Mouse (Mus musculus): ENCODE measurements around the gene Eri3. TPM values are rescaled to one million over a fixed set of nuclear protein-coding genes. Genes with fewer than 3 reads are reported as not detected.
A peak's percentile ranks its signal among the peaks of the same experiment; 100 is the strongest.

Gene Eri3
- polyA plus RNA-seq, 1 experiment from 2014 or later: 148 TPM

- H3K36me3 ChIP-seq: no peaks in the 10 kb centered on the region
- peak overlapping the region; percentile 39; the same call in 1 of the 2 replicates for H3K27ac ChIP-seq (replicated peaks)
- H3K4me2 ChIP-seq (replicated peaks): no peak overlapping the region
- H3K27me3 ChIP-seq: peaks cover 11% of the 10 kb centered on the region
- H3K9me3 ChIP-seq: no peaks in the 10 kb centered on the region
- ATAC-seq (ENCODE audit: low FRiP score, low read depth): no peak
- H3K4me1 ChIP-seq: peaks cover 84% of the 10 kb centered on the region
- 40% methylated on average over 5 of the region's 5 CpGs for WGBS
- H3K4me3 ChIP-seq: no peak overlapping the region
- H3K9ac ChIP-seq (replicated peaks): no peak overlapping the region
Observed at GRCm38 (mm10) chr4:117652727-117653126, 102.6 kb downstream of the Eri3 start.

DNA sequence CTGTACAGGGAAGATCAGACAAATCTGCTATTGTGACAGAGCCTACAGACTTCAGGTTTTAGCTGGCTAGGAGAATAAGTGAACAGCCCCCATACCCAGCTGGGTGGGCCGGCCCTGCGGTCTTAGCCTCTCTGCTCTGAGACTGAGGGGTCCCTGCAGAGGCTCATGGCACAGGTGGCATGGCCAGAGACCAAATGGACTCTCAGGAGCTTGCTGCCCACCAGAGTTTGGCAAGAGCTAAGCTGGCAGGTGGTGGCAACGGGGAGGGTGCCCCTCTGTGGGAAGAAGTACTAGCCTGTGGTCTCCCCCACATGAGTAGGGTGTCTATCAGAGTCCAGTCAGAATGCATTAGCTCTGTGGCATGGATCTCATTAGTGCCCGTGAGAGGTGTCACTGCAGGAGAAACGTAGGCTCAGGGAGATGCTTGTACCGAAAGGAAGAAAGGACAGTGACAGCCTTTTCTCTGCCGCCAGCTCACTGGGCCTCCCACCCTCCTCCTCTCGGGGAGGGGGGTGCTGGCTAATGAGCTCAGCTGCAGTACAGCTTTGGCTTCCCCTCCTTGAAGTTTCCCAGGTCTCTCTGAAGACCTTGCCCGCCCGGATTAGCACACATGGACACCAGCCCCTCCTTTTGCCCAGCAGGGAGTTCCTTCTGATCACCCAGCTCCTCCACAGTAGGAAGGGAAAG is 104.0 kb downstream of the Eri3 start:
- Histone ChIP-seq H3K27me3 (peaks cover 9% of the 10 kb centered on the region), H3K27ac (replicated peaks) (peak overlapping the region; percentile 81), H3K4me3 (no peak overlapping the region), H3K4me2 (replicated peaks) (no peak overlapping the region), H3K4me1 (peaks cover 83% of the 10 kb centered on the region), H3K9ac (replicated peaks) (peak overlapping the region; percentile 26; the same call in 1 of the 2 replicates), H3K9me3 (no peaks in the 10 kb centered on the region), H3K36me3 (no peaks in the 10 kb centered on the region)
- 9% methylated on average over 10 of the region's 10 CpGs for WGBS
- peak; percentile 31; the same call in 1 of the 2 replicates for ATAC-seq (ENCODE audit: low FRiP score, low read depth)

DNA sequence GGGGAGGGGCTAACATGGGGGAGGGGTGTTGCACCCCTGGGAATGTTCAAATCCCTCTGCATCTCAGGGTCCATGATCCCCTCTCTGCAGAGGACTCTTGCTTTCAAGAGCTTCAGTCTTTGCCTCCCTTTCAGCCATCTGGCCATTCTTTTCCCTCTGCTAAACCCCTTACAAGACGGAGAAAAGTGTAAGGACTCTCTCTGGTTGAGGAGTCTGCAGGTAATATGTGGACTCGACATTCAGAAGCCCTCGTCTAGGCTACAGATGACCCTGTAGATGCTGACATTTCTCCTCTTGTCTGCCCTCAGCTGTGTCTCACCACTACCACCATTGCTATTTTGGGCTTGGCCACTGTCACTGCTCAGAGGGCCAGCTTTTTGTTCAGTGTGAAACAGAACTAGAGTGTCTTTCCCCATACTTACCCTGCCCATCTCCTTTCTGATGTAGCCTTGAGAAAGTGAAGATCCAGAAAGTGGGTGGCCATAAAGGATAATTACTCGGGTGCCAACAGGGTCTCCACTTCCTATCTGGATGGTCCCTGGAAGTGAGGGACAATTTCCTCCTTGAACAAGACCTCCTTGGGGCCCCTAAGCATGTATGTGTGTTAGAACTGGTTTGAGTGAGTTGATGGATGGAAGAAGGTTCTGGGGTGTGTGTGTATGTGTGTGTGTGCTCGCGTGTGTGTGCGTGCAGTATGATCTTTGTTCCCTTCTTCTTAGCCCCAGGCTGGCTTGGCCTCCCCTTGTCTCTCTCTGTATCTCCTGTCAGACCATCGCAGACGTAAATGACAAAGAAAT is 104.7 kb downstream of the Eri3 start:
- no peak for ATAC-seq (ENCODE audit: low FRiP score, low read depth)
- peaks cover 9% of the 10 kb centered on the region; the same call in 1 of the 2 replicates for H3K27me3 ChIP-seq
- no peak overlapping the region for H3K4me2 ChIP-seq (replicated peaks)
- no peak overlapping the region for H3K4me3 ChIP-seq
- H3K27ac ChIP-seq (replicated peaks): peak overlapping the region; percentile 81
- whole genome bisulfite sequencing: 38% methylated on average over 9 of the region's 9 CpGs
- no peak overlapping the region for H3K9ac ChIP-seq (replicated peaks)
- no peaks in the 10 kb centered on the region for H3K9me3 ChIP-seq
- H3K36me3 ChIP-seq: no peaks in the 10 kb centered on the region
- peaks cover 78% of the 10 kb centered on the region for H3K4me1 ChIP-seq

DNA sequence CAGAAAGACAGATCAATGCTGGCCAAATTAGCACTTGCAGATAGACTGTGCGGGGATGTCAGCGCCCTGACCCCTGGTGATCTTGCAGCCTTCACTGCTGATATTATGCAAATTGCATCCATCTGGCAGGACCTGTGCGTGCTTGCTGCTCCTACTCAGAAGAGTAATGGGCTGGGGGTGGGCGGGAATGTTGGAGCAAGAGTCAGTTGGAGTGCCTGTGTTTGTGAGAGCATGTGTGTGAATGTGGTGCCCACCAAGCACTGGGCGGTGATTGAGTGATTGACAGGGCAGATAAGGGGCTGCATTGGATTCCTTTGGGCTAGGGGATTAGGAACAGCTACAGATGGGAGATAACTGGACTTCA is 105.3 kb downstream of the Eri3 start:
- peak; percentile 35; the same call in 1 of the 2 replicates for ATAC-seq (ENCODE audit: low FRiP score, low read depth)
- 42% methylated on average over 5 of the region's 5 CpGs for WGBS
- Histone ChIP-seq H3K4me3 (no peak overlapping the region), H3K9me3 (no peaks in the 10 kb centered on the region), H3K4me1 (peaks cover 76% of the 10 kb centered on the region), H3K9ac (replicated peaks) (no peak overlapping the region), H3K27ac (replicated peaks) (peak overlapping the region; percentile 81), H3K36me3 (no peaks in the 10 kb centered on the region), H3K4me2 (replicated peaks) (no peak overlapping the region), H3K27me3 (peaks cover 9% of the 10 kb centered on the region; the same call in 1 of the 2 replicates)

GRCm38 (mm10) chr4:117656961-117657360 is 106.8 kb downstream of the Eri3 start:
- Histone ChIP-seq H3K9ac (replicated peaks) (no peak overlapping the region), H3K4me2 (replicated peaks) (no peak overlapping the region), H3K4me3 (no peak overlapping the region), H3K27ac (replicated peaks) (peak overlapping the region; percentile 66), H3K27me3 (peaks cover 7% of the 10 kb centered on the region; the same call in 1 of the 2 replicates), H3K9me3 (no peaks in the 10 kb centered on the region), H3K4me1 (peaks cover 67% of the 10 kb centered on the region), H3K36me3 (no peaks in the 10 kb centered on the region)
- ATAC-seq (ENCODE audit: low FRiP score, low read depth): peak; percentile 2; the same call in 1 of the 2 replicates
- 8% methylated on average over 6 of the region's 6 CpGs for WGBS

- peak overlapping the region; percentile 66 for H3K27ac ChIP-seq (replicated peaks)
- 66% methylated on average over 4 of the region's 4 CpGs for WGBS
- no peak overlapping the region for H3K4me3 ChIP-seq
- H3K27me3 ChIP-seq: peaks cover under 1% of the 10 kb centered on the region; the same call in 1 of the 2 replicates
- H3K36me3 ChIP-seq: no peaks in the 10 kb centered on the region
- ATAC-seq (ENCODE audit: low FRiP score, low read depth): no peak
- H3K4me2 ChIP-seq (replicated peaks): no peak overlapping the region
- H3K9me3 ChIP-seq: no peaks in the 10 kb centered on the region
- H3K9ac ChIP-seq (replicated peaks): no peak overlapping the region
- H3K4me1 ChIP-seq: peaks cover 61% of the 10 kb centered on the region
Observed at GRCm38 (mm10) chr4:117657646-117658045, 107.5 kb downstream of the Eri3 start.

DNA sequence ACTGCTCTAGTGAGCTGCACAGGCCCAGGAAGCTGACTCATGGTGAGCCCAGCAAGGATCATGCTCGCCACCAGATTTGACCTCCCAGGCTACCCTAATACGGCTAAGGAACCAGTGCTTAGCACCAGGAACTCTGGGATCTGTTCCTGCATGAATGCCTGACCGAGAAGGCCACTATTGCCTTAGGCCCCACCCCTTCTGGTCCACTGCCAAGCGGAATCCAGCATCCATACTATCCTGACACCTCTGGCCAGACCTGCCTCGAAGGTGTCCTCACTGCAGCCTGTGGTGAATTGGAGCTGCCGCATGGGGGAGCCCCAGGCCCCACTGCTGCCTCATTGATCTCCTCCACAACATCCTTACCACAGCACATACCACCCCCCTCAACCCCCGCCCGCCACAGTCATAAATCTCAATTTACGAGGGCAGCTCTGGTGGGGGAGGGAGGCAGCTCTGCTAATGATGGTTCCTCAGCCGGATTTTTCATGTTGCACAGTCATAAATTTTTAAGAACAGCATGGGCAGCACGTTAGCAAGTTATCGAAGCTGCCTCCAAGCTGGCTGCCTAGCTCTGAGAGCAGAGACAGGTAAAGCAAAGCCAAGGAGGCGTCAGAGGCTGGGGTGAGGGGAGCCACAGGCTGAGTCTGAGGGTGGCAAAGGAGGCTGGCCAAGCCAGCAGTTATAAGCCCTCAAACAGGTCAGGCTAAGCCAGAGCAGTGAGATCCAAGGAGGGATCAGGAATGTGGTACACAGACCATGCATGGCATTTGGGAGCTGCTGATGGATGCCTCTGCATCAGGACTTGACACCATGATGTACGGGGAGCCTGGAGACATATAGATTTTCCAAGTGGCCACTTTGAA is 108.6 kb downstream of the Eri3 start:
- Histone ChIP-seq H3K9me3 (no peaks in the 10 kb centered on the region), H3K27ac (replicated peaks) (peak overlapping the region; percentile 66; the same call in 1 of the 2 replicates), H3K4me2 (replicated peaks) (no peak overlapping the region), H3K27me3 (no peaks in the 10 kb centered on the region; the same call in none of the 2 replicates), H3K36me3 (no peaks in the 10 kb centered on the region), H3K9ac (replicated peaks) (no peak overlapping the region), H3K4me3 (no peak overlapping the region), H3K4me1 (peaks cover 53% of the 10 kb centered on the region)
- WGBS: 77% methylated on average over 14 of the region's 14 CpGs
- ATAC-seq (ENCODE audit: low FRiP score, low read depth): no peak

DNA sequence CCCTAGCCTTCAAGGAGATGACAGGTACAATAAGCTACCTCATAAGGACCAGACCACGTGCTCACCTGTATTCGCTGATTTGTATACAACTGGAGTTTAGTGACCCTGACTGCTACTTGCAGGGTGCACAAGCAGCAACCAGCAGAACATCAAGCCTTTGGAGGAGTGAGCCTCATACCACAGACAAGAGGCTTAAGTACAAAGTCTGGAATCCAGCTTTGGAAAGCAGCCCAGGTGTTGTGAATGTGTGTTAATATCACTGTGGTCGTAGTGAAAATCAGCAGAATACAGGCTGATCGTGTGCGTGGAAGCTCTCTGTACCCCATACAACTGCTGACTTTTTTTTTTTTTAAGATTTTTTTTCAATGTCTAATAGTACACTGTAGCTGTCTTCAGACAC is 109.8 kb downstream of the Eri3 start:
- Histone ChIP-seq H3K9me3 (no peaks in the 10 kb centered on the region), H3K4me3 (no peak overlapping the region), H3K27me3 (no peaks in the 10 kb centered on the region; the same call in none of the 2 replicates), H3K27ac (replicated peaks) (no peak overlapping the region), H3K36me3 (no peaks in the 10 kb centered on the region), H3K4me1 (peaks cover 41% of the 10 kb centered on the region), H3K9ac (replicated peaks) (no peak overlapping the region), H3K4me2 (replicated peaks) (no peak overlapping the region)
- no peak for ATAC-seq (ENCODE audit: low FRiP score, low read depth)
- 93% methylated on average over 5 of the region's 5 CpGs for WGBS

- Histone ChIP-seq H3K4me3 (no peak overlapping the region), H3K36me3 (no peaks in the 10 kb centered on the region), H3K9ac (replicated peaks) (no peak overlapping the region), H3K4me2 (replicated peaks) (no peak overlapping the region), H3K4me1 (no peaks in the 10 kb centered on the region; the same call in 1 of the 2 replicates), H3K9me3 (no peaks in the 10 kb centered on the region), H3K27ac (replicated peaks) (no peak overlapping the region), H3K27me3 (no peaks in the 10 kb centered on the region; the same call in none of the 2 replicates)
- WGBS: 78% methylated on average over 10 of the region's 10 CpGs
- ATAC-seq (ENCODE audit: low FRiP score, low read depth): no peak
Observed at GRCm38 (mm10) chr4:117664411-117665137, 114.4 kb downstream of the Eri3 start.

DNA sequence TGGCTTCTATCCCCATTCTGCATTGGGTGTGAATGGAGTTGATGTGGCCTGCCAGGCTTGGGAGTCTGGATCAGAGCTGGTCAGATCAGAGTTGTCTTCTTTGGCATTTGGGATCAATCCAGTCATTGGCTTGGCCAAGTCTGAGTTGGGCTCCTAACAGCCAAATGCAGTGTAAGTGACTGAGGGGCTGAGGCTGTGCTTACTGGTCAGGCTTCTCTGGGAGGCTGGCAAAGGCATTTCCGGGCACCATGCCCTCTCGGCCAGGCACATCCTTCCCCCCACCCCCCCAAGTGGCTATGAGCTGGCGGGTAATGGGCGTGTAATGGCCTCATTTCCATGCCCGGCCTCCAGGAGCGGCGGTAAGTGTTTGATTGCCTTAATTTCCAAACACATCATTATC is 115.4 kb downstream of the Eri3 start:
- WGBS: 81% methylated on average over 7 of the region's 7 CpGs
- no peak overlapping the region for H3K27ac ChIP-seq (replicated peaks)
- no peak overlapping the region for H3K9ac ChIP-seq (replicated peaks)
- no peaks in the 10 kb centered on the region; the same call in none of the 2 replicates for H3K27me3 ChIP-seq
- H3K4me3 ChIP-seq: no peak overlapping the region
- H3K36me3 ChIP-seq: no peaks in the 10 kb centered on the region
- H3K4me1 ChIP-seq: no peaks in the 10 kb centered on the region; the same call in 1 of the 2 replicates
- H3K4me2 ChIP-seq (replicated peaks): no peak overlapping the region
- ATAC-seq (ENCODE audit: low FRiP score, low read depth): no peak
- H3K9me3 ChIP-seq: no peaks in the 10 kb centered on the region

GRCm38 (mm10) chr4:117666054-117666453 is 115.9 kb downstream of the Eri3 start:
- H3K9me3 ChIP-seq: no peaks in the 10 kb centered on the region
- 87% methylated on average over 8 of the region's 8 CpGs for WGBS
- no peaks in the 10 kb centered on the region; the same call in none of the 2 replicates for H3K27me3 ChIP-seq
- no peak overlapping the region for H3K4me2 ChIP-seq (replicated peaks)
- no peak for ATAC-seq (ENCODE audit: low FRiP score, low read depth)
- H3K4me3 ChIP-seq: no peak overlapping the region
- no peaks in the 10 kb centered on the region for H3K36me3 ChIP-seq
- H3K4me1 ChIP-seq: no peaks in the 10 kb centered on the region; the same call in 1 of the 2 replicates
- H3K9ac ChIP-seq (replicated peaks): no peak overlapping the region
- no peak overlapping the region for H3K27ac ChIP-seq (replicated peaks)

Data from midbrain, embryonic 12.5 days (tissue).